Mouse (Mus musculus) layer of hippocampus, postnatal 14 days (tissue): ENCODE data around the gene Arfgap3. TPM values are rescaled to one million over a fixed set of nuclear protein-coding genes. Genes with fewer than 3 reads are reported as not detected.
"Not testable (repeated sequence)": the region's sequence is repeated elsewhere in the genome, so short reads cannot be mapped to it uniquely, and the experiment has no call there.

ENCODE experiments used
- DNase-seq, 2 experiments: peaks; one replicate each; pipeline ENCODE4 v3.0.0; 2021 to 2022; ENCODE audit warnings: low spot score in 2 of 2, mixed read lengths in 1 of 2
- total RNA-seq, 2 experiments: library from RNA; stranded (reverse); gene quantifications; 2 replicates each; pipeline ENCODE4 v1.2.3; 2021

Gene Arfgap3
- total RNA-seq, 2 experiments from 2014 or later, result 17.1 to 21.1 TPM

DNA sequence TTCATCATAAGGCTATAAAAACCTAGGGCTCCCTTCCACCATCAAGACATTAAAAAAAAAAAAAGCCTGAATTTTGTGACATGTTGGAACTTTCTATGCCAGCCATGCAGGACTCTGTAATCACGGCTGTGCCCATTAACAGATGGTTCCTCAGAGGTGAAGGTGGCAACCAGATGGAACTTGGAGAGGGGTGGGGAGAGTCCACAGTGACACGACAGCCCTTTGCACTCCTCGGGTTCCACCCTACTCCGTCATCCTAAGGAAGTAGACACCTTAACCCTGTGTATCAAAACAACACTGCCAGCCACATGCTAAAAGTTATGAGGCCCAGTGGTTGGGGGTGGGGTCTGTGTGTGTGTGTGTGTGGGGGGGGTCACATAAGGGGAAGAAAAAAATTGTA is 1.3 kb downstream of the Arfgap3 start:
- no peak for DNase-seq

DNA sequence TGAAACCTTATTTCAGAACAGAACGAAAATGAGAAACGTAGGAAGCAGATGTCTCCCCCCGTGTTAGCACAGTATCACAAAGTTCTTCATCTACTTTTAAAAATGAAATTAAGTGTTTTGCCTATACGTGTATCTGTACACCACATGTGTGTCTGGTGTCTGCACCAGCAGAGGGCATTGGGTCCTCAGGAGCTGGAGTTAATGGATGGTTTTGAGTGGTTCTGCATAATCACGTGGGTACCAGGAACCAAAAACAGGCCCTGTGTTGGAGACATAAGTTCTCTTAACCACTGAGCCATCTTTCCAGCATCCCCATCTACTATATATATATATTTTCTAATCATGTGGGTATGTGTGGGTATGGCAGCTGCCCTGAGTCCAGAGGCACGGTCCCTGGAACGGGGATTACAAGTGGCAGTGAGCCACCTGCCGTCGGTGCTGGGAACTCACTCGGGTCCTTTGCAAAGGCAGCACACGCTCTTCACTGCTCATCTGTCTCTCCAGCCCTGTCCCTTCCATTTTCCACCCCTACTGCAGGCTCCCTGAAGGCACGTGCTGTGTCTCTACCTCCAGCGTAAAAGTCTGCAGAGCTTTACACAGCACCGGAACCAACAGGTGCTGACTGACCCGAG is 4.0 kb downstream of the Arfgap3 start:
- DNase-seq, result no peak

DNA sequence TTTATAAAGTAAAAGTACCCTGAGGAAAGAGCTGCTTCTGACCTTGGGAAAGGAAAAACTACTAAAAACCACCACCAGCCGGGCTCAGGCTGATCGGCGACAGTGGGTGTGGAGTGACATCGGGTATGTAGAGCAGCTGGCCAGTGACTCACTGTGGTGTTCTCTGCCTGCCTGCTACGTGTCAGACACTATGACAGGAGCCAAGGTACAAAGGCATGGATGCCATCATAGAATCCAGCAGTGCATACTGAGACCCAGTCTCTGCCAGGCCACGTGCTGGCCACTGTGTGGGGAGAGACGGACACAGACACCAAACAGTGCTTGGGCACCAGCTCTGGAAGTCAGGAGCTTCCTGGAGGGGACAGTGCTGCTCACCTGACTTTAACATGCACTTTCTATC is 5.1 kb downstream of the Arfgap3 start:
- DNase-seq, result peak in 1 of 2 experiments; percentile 12

DNA sequence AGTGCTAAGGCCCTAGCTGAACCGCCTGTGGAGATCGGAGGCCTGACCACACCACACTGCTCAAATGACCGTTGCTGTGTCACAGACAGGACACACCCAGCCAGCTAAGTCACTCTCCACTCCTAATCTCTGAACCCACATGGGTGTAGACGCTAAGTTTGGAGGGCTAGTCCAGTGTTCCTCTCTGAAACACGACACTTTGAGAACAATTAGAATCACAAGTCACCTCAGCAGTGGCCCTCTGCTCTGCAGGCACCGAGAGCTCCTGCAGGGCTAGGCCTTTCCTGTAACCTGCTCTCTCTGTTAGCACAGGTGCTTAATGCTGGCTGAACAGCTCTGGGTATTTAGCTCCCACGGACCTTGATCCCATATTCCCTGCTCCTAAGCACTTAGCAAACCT is 5.9 kb downstream of the Arfgap3 start:
- no peak for DNase-seq

DNA sequence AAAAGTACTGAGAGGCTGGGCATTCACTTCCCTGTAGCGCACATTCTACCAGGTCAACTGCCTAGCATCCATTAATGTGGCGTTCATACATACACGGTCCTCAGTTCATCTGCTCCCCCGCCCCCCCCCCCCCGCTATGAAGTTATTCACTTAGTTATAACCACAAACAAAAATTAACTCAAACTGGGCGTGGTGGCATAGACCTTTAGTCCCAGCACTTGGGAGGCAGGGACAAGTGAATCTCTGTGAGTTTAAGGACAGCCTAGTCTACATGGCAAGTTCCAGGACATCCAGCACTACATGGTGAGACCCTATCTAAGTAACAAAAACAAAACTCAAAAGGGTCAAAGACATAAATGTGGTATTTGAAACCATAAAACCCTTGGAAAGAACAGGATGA is 11.1 kb downstream of the Arfgap3 start:
- no peak for DNase-seq

DNA sequence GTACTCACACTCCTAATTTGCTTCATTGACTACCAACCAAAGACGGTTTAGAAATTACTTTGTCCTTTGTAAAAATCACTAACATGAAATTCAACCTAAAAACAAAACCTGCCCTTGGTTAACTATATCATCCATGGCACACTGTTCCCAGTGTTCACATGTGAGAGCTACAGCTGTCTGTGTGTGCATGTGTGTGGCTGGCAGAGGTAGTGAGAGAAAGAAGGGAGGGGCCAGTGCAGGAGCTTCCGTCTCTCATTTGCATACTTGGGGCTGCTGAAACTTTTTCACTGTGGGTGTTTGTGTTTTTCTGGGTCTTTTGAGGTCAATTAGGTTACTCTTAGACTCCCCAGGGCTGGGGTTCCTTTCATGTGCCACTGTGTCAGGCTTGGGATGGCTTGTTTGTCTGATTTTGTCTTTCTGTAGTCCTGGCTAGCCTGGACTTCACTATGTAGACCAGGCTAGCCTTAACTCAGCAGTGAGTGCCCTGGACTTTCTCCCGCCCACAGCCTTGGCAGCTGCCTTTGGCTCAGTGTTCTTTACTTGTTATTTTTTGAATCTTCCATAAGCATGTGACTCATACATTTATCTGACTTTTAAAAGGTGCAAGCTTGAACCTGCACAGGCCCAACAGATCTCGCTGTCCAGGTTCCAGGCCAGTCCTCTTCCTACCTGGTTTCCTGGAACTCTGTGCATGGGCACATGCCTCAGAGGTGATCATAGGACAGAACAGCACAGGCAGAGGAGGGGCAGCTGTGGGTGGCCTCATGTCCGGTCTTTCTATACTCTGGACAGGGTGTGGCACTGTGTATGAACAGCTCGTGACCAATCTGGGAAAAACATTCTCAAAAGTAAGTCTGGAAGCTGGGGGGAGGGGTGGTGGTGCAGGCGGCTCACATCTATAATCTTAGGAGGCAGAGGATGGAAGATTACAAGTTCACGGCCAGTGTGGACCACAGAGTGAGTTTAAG is 11.9 kb downstream of the Arfgap3 start:
- DNase-seq, result no peak

DNA sequence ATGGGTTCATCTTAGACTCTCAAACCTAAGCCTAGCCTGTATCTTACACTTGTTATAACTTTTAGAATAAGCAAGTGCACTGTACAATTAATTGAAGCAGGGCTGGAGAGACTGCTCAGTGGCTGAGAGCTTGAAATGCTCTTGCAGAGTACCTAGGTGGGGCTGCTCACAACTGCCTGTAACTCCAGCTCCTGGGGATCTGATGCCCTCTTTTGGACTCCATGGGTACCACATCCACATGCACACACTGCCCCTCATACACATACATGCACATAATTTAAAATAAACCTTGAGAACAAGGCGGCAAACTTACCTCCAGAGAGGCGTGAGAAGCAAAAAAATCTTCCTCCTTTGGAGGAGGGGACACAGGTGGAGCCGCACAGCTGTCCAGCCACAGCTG is 17.7 kb downstream of the Arfgap3 start:
- DNase-seq, result no peak

DNA sequence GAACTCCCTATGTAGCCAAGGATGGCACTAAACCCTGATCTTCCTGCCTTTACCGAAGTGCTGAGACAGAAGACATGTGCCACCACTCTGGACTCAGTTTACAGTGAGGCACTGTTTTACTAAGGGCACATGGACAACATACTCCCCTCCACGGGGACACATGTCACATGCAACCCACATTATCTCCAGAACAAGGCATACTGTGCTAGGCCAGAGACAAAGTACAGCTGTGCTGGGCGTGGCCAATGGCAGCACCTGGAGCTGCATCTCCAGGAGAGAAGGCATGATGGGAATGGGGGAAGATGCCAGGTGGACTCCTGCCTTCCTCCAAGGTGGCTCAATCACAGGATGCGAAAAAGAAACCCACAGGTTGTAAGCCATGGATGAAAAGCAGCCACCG is 21.1 kb downstream of the Arfgap3 start:
- no peak for DNase-seq

DNA sequence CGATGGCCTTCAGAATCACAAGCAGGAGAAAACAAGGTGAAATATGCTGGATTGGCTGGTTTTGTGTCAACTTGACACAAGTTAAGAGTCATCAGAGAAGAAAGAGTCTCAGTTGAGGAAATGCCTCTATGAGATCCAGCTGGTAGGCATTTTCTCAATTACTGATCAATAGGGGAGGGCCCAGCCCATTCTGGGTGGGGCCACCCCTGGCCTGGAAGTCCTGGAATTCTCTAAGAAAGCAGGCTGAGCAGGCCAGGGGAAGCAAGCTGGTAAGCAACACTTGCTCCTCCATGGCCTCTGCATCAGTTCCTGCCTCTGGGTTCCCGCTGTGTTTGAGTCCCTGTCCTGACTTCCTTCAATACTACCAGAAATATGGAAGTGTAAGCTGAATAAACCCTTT is 27.0 kb downstream of the Arfgap3 start:
- DNase-seq, result no peak

DNA sequence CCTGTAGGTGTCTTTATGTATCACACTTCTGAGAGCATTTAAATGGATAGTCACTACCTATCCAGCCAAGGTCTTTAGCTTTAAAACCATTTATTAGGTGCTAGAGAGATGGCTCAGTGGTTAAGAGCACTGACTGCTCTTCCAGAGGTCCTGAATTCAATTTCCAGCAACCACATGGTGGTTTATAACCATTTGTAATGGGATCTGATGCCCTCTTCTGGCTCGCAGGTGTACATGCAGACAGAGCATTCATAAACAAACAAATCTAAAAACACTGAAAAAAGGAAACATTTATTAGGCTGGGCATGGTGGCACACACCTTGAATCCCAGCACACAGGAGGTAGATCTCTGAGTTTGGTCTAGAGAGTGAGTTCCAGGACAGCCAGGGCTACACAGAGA is 35.1 kb downstream of the Arfgap3 start:
- DNase-seq, result no peak

DNA sequence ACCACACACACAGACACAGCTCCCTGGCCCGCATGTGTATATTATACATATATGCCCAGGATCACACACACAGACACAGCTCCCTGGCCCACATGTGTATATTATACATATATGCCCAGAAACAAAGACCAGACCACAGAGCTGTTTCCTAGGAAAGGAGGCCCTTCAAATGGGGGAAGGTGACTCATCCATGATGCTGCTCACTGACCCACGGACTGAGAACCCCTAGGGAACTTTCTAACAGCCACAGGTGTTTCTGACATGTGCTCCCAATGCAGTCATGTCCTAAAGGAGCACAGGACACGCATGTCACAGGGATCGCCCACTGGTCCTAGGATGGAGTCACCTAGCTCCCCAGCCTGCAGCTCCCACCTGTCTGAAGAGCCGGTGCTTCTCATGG is 40.2 kb downstream of the Arfgap3 start:
- DNase-seq, result no peak

DNA sequence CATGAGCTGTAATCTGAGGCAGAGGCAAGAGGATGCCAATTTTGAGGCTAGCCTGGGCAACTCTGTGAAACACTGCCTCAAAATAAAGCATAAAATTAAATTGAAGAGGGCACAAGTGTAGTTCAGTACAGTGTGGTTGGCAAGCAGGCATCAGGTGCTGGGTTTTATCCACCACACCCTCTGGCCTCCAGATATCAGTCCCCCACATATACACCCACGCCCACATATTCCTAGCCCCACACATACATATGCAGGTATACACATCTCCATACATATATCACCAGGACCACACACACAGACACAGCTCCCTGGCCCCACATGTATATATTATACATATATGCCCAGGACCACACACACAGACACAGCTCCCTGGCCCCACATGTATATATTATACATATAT is 41.3 kb downstream of the Arfgap3 start:
- not testable (repeated sequence) for DNase-seq

DNA sequence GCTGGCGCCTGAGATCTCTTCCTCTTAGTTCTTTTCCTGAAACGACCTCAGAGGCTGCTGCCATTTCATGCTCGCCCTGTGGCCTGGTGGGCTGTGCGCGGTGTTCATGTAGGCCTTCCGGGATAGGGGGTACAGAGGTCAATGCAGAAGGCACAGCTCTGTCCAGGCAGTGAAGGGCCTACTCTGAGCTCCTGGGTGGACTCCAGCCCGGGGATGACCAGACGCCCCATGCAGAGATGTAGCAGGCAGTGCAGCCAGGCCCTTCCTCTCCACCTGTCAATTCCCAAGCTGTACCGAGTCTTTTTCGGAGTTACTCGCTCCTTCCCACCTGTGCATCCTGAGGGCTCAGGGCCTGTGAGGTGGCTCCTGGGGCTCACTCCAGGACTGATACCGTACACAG is 43.9 kb downstream of the Arfgap3 start:
- no peak for DNase-seq

DNA sequence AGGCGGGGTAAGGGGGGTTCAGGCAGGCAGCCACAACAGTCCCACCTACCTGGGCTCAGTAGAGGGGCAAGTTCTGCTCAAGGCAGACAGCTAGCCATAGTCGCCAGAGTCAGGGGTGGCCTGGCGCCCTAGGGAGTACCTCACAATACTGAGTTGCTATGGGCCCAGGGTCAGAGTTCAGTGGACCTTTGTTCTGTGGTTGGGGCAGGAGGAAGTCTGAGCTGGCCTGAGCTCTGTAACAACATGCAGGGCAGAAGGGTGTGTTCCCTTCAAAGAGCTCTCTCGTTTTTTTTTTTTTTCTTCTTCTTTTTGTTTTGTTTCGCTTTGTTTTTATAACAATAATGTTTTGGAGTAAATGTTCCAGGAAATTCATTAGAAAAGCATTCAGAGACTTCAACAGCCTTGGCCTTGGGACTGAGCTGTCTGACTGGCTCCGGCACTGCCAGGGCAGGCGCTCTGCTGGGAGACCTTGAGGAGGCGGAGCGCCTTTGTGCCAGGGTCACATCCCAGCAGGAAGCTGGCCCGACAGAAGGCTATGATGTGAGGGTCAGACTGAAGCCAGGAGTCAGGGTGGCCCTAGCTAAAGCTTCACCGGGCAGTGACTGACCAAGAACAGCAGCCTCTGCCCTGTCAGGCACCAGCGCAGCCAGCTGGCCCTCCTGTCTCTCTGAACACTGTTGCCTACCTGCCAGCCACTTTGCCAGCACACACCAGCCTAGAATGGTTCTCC is 44.7 kb downstream of the Arfgap3 start:
- DNase-seq, result peak in 1 of 2 experiments; percentile 24

DNA sequence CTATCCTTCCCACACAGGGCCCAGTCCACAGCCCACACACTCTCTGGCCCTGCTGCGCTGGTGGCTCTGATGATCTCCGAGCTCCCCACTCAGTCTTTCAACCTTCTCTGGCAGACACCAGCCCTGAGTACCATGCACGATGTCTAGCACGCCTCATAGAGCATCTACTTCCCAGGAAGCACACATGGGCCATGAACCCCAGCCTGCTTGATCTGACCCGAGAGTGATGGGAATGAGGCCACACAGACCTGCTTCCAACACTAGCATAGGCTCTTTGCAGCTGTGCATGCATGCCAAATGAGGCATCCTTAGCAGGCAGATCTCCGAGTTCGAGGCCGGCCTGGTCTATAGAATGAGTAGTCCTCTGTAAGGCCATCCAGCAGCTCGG is 45.2 kb downstream of the Arfgap3 start:
- DNase-seq, result no peak

DNA sequence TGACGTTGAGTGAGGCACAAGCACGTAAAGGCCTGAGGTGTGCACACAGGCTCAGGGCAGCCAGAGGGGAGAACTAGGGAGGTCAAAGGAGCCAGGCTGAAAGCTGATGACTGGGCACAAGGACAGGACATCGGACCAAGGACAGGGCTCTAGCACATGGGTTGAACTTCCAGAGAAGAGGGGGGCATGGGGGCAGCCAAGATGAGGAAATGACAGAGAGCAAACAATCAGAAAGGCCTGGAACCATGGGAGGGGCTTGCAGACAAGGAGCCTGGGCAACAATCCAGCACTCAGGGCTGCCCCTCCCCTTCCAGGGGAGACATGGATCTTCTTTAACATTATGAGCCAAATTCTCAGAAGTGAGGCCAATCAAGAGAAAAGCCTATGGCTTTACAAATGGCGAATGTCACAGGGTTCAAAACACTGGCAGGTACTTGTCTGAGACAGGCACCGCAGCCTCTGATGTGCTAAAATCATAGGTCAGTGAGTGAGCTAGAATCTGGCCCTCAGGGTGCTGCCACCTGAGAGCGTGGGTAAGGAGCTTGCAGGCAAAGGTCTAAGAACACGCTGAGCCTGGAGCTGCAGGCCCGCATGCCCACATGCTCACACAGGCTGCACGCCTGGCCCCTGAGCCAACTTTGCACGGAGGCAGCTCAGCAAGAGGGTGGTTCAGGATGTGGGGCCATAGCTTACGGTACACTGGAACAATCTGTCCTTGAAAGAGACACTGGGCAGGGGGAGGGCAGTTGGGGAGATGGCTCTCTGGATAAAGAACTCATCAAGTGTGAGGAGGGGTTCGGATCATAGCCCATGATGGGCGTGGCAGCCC is 46.2 kb downstream of the Arfgap3 start:
- no peak for DNase-seq

DNA sequence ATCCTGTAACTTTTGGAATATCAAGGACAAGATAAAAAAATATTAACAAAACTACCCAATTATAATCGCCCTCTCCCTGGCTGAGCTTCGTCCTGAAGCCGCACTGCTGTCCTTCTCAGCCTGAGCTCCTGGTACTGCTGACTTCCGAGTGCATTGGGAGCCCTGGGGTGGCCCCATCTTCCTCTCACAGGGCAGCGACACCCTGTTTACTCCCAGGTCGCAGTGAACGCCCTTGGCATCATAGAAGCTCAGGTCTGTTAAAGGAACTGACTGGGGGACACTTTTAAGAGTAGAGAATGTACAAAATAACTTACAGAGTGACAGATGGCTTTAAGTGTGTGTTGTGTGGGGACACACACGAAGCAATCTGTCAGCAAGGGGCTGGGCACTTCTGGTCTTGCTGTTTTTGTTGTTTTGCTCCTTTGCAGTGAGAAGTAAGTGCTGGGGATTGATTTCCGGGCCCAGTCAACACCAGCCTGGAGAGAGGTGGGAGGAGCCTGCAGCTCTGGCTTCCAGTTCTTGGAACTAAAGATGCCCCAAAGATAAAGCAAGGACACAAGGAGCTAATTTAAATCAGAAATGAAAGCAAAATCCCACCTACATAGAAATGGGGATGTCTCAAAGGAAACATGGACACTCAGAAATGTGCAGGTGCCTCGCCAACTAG is 50.0 kb downstream of the Arfgap3 start:
- no peak for DNase-seq

DNA sequence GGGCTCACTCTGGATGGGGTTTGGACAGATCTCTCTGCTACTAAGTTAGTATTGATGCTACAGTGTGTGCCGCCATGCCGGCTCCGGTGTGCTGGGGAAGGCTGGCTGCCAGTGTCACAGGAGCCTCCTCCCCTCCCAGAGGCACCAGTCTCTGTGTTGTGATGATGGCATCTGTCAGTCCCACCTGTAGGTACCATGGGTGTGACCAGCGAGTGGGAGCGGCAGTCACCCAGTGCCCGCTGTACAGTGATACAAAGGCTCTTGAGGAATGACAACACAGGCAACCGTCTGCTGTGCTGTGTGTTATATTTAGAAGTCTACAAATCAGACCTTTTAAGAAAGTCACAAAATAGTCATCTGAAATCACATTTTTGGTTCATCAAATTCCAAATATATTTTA is 50.6 kb downstream of the Arfgap3 start:
- no peak for DNase-seq

DNA sequence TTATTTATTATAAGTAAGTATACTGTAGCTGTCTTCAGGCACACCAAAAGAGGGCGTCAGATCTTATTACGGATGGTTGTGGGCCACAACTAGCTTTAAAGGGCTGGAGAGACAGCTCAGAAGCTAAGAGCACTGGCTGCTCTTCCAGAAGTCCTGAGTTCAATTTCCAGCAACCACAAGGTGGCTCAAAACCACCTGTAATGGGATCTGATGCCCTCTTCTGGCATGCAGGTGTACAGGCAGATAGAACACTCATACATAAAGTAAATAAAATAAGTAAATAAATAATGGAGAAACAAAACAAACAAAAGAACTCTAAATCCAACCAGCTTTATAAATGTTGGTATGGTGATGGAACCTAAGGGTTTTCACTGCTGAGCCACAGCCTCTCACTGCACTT is 51.2 kb downstream of the Arfgap3 start:
- no peak for DNase-seq

DNA sequence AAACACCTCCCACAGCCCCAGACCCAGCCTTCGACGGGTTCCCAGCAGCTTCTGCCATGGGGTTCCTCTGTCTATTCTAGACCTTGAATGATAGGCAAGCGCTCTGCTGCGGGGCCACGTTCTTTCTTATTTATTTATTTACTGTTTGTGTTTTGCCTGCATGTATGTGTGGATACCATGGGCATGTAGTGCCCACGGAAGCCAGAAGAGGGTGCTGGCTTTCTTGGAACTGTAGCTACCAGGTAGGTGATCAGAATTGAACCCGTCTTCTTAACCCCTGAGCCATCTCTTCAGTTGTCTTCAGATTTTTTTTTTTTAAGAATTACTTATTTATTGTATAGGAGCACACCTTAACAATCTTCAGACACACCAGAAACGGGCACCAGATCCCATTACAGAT is 51.7 kb downstream of the Arfgap3 start:
- no peak for DNase-seq
